Comparison of ENCODE assay signal across 7 mouse cellular contexts in the genomic region with DNA sequence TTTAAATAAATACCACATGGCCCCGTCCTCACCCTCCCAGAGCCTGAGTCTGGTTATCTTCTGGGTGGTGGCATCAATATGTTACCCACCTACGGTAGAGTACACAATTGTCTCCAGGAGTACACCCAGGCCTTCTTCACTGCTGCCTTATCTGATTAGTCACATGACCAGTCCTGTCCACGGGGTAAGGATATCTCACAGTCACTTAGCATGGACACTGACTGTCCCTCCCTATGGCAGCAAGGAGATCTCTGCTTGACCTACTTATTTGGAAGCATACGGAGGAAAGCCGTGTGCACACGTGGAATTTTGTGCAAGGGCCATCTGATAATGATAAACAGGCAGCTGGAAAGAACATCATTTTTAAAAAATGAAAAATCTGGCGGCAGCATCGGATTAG.
"Had no signal": no experiment of that assay in that cellular context is flagged by ENCODE, and none has a peak within 500 bp of the region (broad histone marks: within the 10 kb centered on the region; RNA-seq: fewer than 3 reads in every experiment).

No protein-coding gene starts in this region.

- DNase-seq: kidney, adult 9 months; kidney, postnatal 14 days; kidney, postnatal 4 days; left cerebral cortex, postnatal 4 days; liver, postnatal 0 days; lung, embryonic 14.5 days; thymus, adult 18-20 months had no signal
